Mouse (Mus musculus): ENCODE results near the gene Eln. TPM values are rescaled to one million over a fixed set of nuclear protein-coding genes. Genes with fewer than 3 reads are reported as not detected.
A peak's percentile ranks its signal among the peaks of the same experiment; 100 is the strongest.

The Eln gene
- polyA plus RNA-seq (2014; fragmentation: Nextera tagmentation; extraction: Ambion mirVana), result 1.3 and 2.2 TPM in 2 replicates

- peaks cover 5% of the 10 kb centered on the region; the same call in 1 of the 2 replicates for H3K4me1 ChIP-seq (replicated peaks; ENCODE audit: control insufficient read depth, insufficient read depth, low read length)
- ATAC-seq (replicated peaks; ENCODE audit: low FRiP score) (peak; percentile 65), DNase-seq (ENCODE audit: low spot score) (peak; percentile 66)
- H3K27me3 ChIP-seq (ENCODE audit: control insufficient read depth, insufficient read depth, low read length), result peaks cover 2% of the 10 kb centered on the region; the same call in 1 of the 2 replicates
- peak within 1 kb of the TSS; percentile 58 for H3K9ac ChIP-seq (ENCODE audit: low read length)
- H3K4me3 ChIP-seq (ENCODE audit: low read depth, low read length), result peak within 1 kb of the TSS; percentile 33
- no peaks in the 10 kb centered on the region for H3K36me3 ChIP-seq (ENCODE audit: control insufficient read depth, insufficient read depth, low read length)
- peak within 1 kb of the TSS; percentile 73 for H3K4me2 ChIP-seq (ENCODE audit: low read depth, low read length, severe bottlenecking)
- no peak within 1 kb of the TSS for H3K27ac ChIP-seq (ENCODE audit: low read depth, low read length)
- 4% methylated on average over 20 of the region's 28 CpGs for WGBS
- H3K9me3 ChIP-seq (ENCODE audit: control insufficient read depth, low read length), result no peaks in the 10 kb centered on the region
These were observed at the start of gene Eln for GRCm38 (mm10) chr5:134746890-134747511. Eln (minus strand) TSS chr5:134747323.

DNA sequence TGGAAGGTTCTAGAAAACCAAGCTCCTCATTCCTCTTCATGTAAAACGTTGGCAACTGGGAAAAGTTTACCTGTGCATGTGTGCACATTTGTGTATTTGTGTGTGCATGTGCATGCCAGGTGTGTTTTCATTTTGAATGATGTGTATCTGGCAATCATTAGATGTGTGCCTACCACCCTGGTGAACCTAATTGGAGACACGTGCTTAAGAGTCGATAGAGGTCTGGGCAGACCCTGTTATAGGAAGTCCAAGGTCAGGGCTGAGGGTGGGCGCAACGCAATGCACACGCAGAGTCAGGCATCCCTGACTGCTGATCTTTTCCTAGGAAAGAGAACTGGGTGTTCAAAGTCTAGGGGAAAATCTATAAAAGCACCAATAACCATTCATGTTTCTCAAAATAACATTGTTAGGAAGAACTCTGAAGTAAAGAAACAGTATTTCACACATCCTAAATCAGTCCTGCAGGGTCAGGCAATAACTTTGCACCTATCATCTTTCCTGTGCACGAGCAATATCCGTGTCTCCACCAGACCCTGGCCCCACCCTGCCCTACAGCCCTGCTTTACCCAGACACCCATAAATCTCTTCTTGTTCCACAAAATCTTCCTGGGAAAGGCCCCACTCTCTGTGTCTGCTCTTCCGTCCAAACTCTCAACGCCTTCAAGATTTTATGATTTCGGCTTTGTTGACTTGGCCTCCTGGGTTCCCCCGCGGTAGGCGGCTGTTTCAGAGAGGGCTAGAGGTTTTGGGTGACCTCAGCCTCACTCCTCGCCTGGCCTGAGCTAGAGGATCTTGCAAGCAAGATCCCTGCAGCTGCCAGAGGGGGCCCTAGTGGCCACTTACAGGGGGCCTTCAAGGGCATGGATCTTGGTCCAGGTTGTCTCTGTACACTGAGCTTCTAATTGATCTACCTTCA, 43.2 kb upstream of the Eln start:
- no peak overlapping the region for H3K27ac ChIP-seq (ENCODE audit: low read depth, low read length)
- no peaks in the 10 kb centered on the region for H3K27me3 ChIP-seq (ENCODE audit: control insufficient read depth, insufficient read depth, low read length)
- 84% methylated on average over 15 of the region's 15 CpGs for WGBS
- ATAC-seq (replicated peaks; ENCODE audit: low FRiP score), result no peak
- no peak overlapping the region for H3K4me3 ChIP-seq (ENCODE audit: low read depth, low read length)
- no peak for DNase-seq (ENCODE audit: low spot score)
- no peaks in the 10 kb centered on the region for H3K9me3 ChIP-seq (ENCODE audit: control insufficient read depth, low read length)
- H3K4me2 ChIP-seq (ENCODE audit: low read depth, low read length, severe bottlenecking), result no peak overlapping the region
- H3K36me3 ChIP-seq (ENCODE audit: control insufficient read depth, insufficient read depth, low read length), result no peaks in the 10 kb centered on the region
- H3K9ac ChIP-seq (ENCODE audit: low read length), result no peak overlapping the region
- H3K4me1 ChIP-seq (replicated peaks; ENCODE audit: control insufficient read depth, insufficient read depth, low read length), result peaks cover 3% of the 10 kb centered on the region; the same call in 1 of the 2 replicates

DNA sequence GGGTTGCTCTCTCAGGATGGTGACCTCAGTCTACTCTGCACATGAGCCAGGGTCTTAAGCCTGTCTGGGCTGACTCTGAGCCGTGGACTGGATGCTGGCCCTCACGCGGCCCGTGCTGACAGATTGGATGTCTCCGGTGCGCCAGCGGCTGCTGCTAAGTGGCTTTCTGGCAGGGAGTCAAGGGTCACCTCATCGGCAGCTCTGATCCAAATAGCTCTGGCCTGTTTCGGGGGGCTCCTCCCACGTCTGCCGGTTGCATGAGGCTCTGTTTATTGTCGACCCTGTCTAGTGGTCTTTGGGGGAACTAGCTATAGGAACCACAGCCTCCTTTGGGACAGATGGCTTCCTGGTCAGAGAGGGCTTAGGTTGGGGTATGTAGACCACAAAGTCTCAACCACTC, 41.1 kb upstream of the Eln start:
- no peak for ATAC-seq (replicated peaks; ENCODE audit: low FRiP score)
- Histone ChIP-seq H3K9me3 (ENCODE audit: control insufficient read depth, low read length) (no peaks in the 10 kb centered on the region), H3K9ac (ENCODE audit: low read length) (no peak overlapping the region), H3K27me3 (ENCODE audit: control insufficient read depth, insufficient read depth, low read length) (no peaks in the 10 kb centered on the region), H3K4me3 (ENCODE audit: low read depth, low read length) (no peak overlapping the region), H3K4me1 (replicated peaks; ENCODE audit: control insufficient read depth, insufficient read depth, low read length) (peaks cover 3% of the 10 kb centered on the region; the same call in 1 of the 2 replicates), H3K4me2 (ENCODE audit: low read depth, low read length, severe bottlenecking) (no peak overlapping the region), H3K36me3 (ENCODE audit: control insufficient read depth, insufficient read depth, low read length) (no peaks in the 10 kb centered on the region), H3K27ac (ENCODE audit: low read depth, low read length) (no peak overlapping the region)
- WGBS, result 81% methylated on average over 12 of the region's 12 CpGs
- no peak for DNase-seq (ENCODE audit: low spot score)

DNA sequence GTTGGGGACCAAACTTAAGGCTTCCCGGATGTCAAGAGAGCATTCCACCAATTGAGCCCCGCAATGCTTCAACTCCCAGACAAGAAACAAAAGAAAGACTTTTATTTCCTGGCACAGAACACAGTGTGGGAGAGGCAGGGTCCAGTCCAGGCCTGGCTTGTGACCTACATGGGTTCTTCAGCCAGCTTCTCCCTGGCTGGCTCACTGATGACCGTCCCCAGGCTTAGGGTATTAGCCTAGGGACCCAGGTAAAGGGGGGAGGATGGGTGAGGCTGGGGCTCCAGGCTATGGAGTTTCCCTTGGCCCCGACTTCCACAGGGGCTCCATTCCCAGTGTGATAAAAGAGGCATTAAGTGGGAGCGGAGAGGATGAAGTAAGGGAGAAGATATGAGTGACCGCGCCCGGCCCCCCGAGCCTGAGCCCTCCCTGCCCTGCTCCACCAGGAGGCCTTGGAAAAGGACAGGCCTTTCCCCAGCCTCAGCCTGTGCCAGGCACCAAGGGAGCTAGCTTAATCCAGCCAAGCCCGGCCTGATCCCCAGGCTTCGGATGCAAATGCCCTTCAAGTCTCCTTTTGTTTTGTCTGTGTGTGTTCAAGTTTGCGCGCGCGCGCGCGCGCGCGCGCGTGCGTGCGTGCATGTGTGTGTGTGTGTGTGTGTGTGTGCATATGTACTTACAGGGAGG, 38.7 kb upstream of the Eln start:
- peak; percentile 54 for DNase-seq (ENCODE audit: low spot score)
- Histone ChIP-seq H3K4me2 (ENCODE audit: low read depth, low read length, severe bottlenecking) (no peak overlapping the region), H3K9ac (ENCODE audit: low read length) (peak overlapping the region; percentile 35), H3K4me3 (ENCODE audit: low read depth, low read length) (no peak overlapping the region), H3K9me3 (ENCODE audit: control insufficient read depth, low read length) (no peaks in the 10 kb centered on the region), H3K36me3 (ENCODE audit: control insufficient read depth, insufficient read depth, low read length) (no peaks in the 10 kb centered on the region), H3K27me3 (ENCODE audit: control insufficient read depth, insufficient read depth, low read length) (no peaks in the 10 kb centered on the region), H3K4me1 (replicated peaks; ENCODE audit: control insufficient read depth, insufficient read depth, low read length) (peaks cover 3% of the 10 kb centered on the region; the same call in 1 of the 2 replicates), H3K27ac (ENCODE audit: low read depth, low read length) (no peak overlapping the region)
- no peak for ATAC-seq (replicated peaks; ENCODE audit: low FRiP score)
- 31% methylated on average over 25 of the region's 25 CpGs for WGBS

- Histone ChIP-seq H3K27ac (ENCODE audit: low read depth, low read length) (no peak overlapping the region), H3K27me3 (ENCODE audit: control insufficient read depth, insufficient read depth, low read length) (no peaks in the 10 kb centered on the region), H3K9ac (ENCODE audit: low read length) (no peak overlapping the region), H3K36me3 (ENCODE audit: control insufficient read depth, insufficient read depth, low read length) (no peaks in the 10 kb centered on the region), H3K4me3 (ENCODE audit: low read depth, low read length) (no peak overlapping the region), H3K4me1 (replicated peaks; ENCODE audit: control insufficient read depth, insufficient read depth, low read length) (peaks cover 3% of the 10 kb centered on the region; the same call in 1 of the 2 replicates), H3K9me3 (ENCODE audit: control insufficient read depth, low read length) (no peaks in the 10 kb centered on the region), H3K4me2 (ENCODE audit: low read depth, low read length, severe bottlenecking) (no peak overlapping the region)
- no peak for ATAC-seq (replicated peaks; ENCODE audit: low FRiP score)
- no peak for DNase-seq (ENCODE audit: low spot score)
- WGBS, result 70% methylated on average over 2 of the region's 2 CpGs
These were observed 36.7 kb upstream of the Eln start for GRCm38 (mm10) chr5:134783794-134784193.

- no peaks in the 10 kb centered on the region for H3K9me3 ChIP-seq (ENCODE audit: control insufficient read depth, low read length)
- no peaks in the 10 kb centered on the region for H3K27me3 ChIP-seq (ENCODE audit: control insufficient read depth, insufficient read depth, low read length)
- no peak overlapping the region for H3K9ac ChIP-seq (ENCODE audit: low read length)
- peaks cover 3% of the 10 kb centered on the region; the same call in 1 of the 2 replicates for H3K4me1 ChIP-seq (replicated peaks; ENCODE audit: control insufficient read depth, insufficient read depth, low read length)
- ATAC-seq (replicated peaks; ENCODE audit: low FRiP score) (no peak), DNase-seq (ENCODE audit: low spot score) (no peak)
- no peak overlapping the region for H3K4me3 ChIP-seq (ENCODE audit: low read depth, low read length)
- H3K4me2 ChIP-seq (ENCODE audit: low read depth, low read length, severe bottlenecking), result no peak overlapping the region
- no peaks in the 10 kb centered on the region for H3K36me3 ChIP-seq (ENCODE audit: control insufficient read depth, insufficient read depth, low read length)
- no peak overlapping the region for H3K27ac ChIP-seq (ENCODE audit: low read depth, low read length)
These were observed 33.8 kb upstream of the Eln start for GRCm38 (mm10) chr5:134780963-134781362.

DNA sequence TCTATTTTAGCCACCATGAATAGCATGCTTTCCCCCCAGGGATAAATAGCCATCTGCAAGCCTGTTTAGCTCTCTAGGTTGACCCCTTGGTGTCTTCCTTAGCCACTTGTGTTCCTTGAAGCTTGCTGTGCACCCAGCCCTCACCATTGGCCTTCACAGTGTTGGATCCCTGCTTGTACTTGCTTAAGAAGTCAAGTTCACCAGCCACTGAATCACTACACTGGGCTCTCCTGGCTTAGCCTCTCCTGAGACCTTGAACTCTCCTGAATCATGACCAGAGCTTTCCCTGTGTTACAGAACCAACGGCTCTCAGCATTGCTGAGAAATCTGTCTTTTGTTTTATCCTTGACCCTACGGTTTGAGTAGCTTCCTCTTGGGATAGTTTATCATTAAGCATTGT, 33.0 kb upstream of the Eln start:
- Histone ChIP-seq H3K36me3 (ENCODE audit: control insufficient read depth, insufficient read depth, low read length) (no peaks in the 10 kb centered on the region), H3K27me3 (ENCODE audit: control insufficient read depth, insufficient read depth, low read length) (no peaks in the 10 kb centered on the region), H3K4me3 (ENCODE audit: low read depth, low read length) (no peak overlapping the region), H3K27ac (ENCODE audit: low read depth, low read length) (no peak overlapping the region), H3K9me3 (ENCODE audit: control insufficient read depth, low read length) (no peaks in the 10 kb centered on the region), H3K9ac (ENCODE audit: low read length) (no peak overlapping the region), H3K4me1 (replicated peaks; ENCODE audit: control insufficient read depth, insufficient read depth, low read length) (no peaks in the 10 kb centered on the region), H3K4me2 (ENCODE audit: low read depth, low read length, severe bottlenecking) (no peak overlapping the region)
- WGBS, result 85% methylated on average over 2 of the region's 2 CpGs
- no peak for ATAC-seq (replicated peaks; ENCODE audit: low FRiP score)
- DNase-seq (ENCODE audit: low spot score), result no peak

DNA sequence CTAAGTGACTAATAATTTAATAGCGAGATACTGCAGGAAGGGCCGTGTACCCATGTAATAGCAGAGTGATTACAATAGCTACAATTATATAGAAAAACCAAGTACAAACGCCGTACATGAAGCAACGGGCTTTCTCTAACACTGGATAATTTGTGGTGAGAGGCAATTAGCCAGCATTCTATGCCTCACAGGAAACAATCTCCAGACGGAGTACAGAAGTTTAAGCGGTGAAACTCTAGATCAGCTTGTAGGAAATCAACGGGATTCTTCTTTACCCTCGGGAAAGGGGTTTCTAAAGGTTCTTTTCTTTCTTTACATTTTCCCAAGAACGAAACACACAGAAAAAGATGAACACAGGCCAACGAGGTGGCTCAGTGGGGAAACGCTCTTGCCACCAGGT, 29.4 kb upstream of the Eln start:
- DNase-seq (ENCODE audit: low spot score) (no peak), ATAC-seq (replicated peaks; ENCODE audit: low FRiP score) (no peak)
- Histone ChIP-seq H3K4me1 (replicated peaks; ENCODE audit: control insufficient read depth, insufficient read depth, low read length) (no peaks in the 10 kb centered on the region), H3K4me3 (ENCODE audit: low read depth, low read length) (no peak overlapping the region), H3K9me3 (ENCODE audit: control insufficient read depth, low read length) (no peaks in the 10 kb centered on the region), H3K27me3 (ENCODE audit: control insufficient read depth, insufficient read depth, low read length) (no peaks in the 10 kb centered on the region), H3K4me2 (ENCODE audit: low read depth, low read length, severe bottlenecking) (no peak overlapping the region), H3K36me3 (ENCODE audit: control insufficient read depth, insufficient read depth, low read length) (no peaks in the 10 kb centered on the region), H3K27ac (ENCODE audit: low read depth, low read length) (no peak overlapping the region), H3K9ac (ENCODE audit: low read length) (no peak overlapping the region)
- WGBS, result 85% methylated on average over 12 of the region's 12 CpGs
